Mouse (Mus musculus): ENCODE data around the gene Paqr7.

The Paqr7 gene

GRCm38 (mm10) chr4:134503686-134504357 lies 7.3 kb downstream of the Paqr7 start:
- no peak for DNase-seq (ENCODE audit: low spot score)

GRCm38 (mm10) chr4:134505303-134505789 lies 8.8 kb downstream of the Paqr7 start:
- no peak for DNase-seq (ENCODE audit: low spot score)

GRCm38 (mm10) chr4:134505966-134506594 lies 9.6 kb downstream of the Paqr7 start:
- no peak for DNase-seq (ENCODE audit: low spot score)

DNA sequence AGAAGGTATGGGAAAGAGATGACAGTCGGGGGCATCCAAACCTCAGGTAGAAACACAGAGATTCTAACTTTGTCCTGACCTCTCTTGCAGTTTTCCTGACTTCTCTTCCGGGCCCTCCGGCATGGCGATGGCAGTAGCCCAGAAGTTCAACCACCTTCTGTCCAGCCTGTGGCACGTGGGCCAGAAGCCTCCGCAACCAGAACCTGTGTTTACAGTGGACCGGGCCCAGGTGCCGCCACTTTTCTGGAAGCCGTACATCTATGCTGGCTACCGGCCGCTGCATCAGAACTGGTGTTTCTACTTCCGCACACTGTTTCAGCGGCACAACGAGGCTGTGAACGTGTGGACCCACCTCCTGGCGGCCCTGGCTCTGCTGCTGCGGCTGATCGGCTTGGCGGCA lies 10.2 kb downstream of the Paqr7 start:
- no peak for DNase-seq (ENCODE audit: low spot score)

DNA sequence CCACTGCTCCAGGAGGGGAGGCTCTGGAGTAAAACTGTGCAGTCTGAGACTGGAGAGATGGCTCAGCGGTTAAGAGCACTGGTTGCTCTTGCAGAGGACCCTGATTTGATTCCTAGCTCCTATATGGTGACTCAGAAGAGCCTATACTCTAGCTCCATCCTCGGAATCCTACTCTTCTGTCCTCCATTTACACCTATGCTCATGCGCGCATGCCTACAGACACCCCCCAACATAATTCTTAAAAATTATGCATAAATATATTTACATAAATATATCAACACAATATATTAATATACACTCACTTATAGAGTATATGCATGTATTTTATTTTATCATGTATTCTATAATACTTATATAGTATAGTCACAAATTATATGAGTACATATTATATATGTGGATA lies 13.9 kb downstream of the Paqr7 start:
- DNase-seq (ENCODE audit: low spot score): no peak

GRCm38 (mm10) chr4:134510845-134511411 lies 14.4 kb downstream of the Paqr7 start, which contains the start of gene Aunip:
Gene Aunip, plus strand, starts transcription at chr4:134510999.
- DNase-seq (ENCODE audit: low spot score): peak; percentile 83

DNA sequence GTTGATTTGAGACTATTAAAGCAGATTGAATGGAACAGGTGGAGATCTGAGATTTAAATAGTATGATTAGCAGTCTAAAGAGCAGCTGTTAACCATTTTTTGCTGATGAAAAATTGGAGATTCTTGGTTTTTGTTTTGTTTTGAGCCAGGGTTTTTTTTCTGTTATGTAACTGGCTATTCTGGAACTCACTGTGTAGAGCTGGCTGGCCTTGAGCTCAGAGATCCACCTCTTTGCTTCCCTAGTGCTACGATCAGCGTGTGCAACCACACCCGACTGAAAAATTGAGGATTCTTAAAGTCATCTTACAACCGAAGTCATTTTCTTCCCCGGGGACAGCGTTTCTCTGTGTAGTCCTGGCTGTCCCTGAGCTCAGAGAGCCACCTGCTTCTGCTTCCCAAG lies 15.2 kb downstream of the Paqr7 start:
- DNase-seq (ENCODE audit: low spot score): no peak

GRCm38 (mm10) chr4:134512798-134513197 lies 16.3 kb downstream of the Paqr7 start:
- no peak for DNase-seq (ENCODE audit: low spot score)

DNA sequence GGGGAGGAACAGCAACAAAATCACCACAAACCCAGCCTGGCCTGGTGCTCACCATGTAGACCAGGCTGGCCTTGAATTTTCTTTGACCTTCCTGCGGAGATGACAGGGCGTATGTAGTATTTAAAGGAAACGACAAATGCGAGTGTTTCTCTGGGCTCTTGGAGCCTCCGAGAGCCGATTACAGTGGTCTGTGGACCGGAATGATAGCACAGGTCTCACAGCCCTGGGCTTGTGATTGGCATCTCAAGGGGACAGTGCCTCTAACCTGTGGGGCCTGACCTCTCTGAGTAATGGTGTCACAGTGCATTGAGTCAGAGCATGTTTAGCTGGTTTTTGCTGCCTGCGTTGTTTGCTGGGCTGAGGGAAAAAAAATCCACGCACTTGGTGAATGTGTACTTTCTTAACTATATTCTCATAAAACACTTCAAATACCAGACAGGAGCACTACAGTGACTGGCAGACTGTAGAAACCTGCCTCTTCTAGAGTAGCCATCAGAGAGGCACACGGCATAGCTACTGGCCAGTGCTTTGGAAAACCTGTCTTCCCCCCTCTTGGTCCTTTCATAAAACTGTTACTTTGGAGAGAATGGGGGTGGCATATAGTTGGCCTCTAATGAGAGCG lies 17.9 kb downstream of the Paqr7 start:
- DNase-seq (ENCODE audit: low spot score): no peak

DNA sequence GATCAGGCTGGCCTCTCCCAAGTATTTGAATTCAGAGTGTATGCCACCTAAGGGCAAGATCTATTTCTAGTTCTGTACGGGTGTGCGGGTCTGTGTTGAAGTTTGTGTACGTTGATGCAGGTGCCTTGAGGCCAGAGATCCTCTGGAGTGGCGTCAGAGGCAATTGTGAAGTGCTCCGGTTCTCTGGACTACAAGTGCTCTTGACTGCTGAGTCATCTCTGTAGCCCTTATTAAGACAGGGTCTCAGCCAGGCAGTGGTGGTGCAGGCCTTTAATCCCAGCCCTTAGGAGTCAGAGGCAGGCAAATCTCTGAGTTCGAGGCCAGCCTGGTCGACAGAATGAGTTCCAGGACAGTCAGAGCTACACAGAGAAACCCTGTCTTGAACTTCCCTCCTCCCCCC lies 19.1 kb downstream of the Paqr7 start:
- DNase-seq (ENCODE audit: low spot score): no peak

DNA sequence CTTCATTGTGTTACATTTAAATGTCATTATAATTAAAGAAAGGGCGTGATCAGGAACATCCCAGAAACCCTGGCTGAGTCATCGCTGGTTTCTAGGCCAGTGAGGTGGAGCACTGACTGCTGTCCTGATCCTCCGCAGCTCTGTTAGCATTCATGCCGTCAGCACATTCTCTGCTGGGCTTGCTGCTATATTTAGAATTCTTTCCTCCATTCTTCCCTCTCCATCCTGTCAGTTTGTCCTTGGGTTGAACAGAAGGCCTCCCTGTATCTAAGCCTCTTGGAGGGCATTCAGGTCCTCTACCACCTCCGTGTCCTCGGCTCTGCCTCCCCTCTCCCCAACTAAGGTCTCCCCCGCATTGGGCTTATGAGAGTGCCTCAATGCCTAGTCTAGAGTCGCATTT lies 20.5 kb downstream of the Paqr7 start:
- no peak for DNase-seq (ENCODE audit: low spot score)

- DNase-seq (ENCODE audit: low spot score): no peak
These were observed 21.2 kb downstream of the Paqr7 start for GRCm38 (mm10) chr4:134517719-134518118.

DNA sequence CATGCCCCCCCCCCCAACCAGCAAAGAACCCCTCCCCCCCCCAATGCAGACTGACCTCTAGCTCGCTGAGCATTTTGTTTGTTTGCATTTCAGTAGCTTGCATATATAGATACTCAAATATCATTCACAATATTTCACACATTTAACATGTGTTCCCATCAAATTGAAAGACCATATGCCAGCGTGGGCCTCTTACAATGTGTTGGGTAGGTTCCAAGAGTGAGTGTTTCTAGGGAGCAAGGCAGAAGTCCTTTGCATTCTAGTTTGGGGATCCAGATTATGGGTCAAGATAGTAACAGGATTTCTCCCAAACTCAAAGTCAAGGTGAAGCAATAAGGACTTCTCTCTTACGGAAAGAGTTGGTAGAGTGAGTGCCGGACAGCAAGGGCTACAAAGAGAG lies 22.0 kb downstream of the Paqr7 start:
- DNase-seq (ENCODE audit: low spot score): no peak

- DNase-seq (ENCODE audit: low spot score): no peak
These were observed 22.8 kb downstream of the Paqr7 start for GRCm38 (mm10) chr4:134519281-134519680.

DNA sequence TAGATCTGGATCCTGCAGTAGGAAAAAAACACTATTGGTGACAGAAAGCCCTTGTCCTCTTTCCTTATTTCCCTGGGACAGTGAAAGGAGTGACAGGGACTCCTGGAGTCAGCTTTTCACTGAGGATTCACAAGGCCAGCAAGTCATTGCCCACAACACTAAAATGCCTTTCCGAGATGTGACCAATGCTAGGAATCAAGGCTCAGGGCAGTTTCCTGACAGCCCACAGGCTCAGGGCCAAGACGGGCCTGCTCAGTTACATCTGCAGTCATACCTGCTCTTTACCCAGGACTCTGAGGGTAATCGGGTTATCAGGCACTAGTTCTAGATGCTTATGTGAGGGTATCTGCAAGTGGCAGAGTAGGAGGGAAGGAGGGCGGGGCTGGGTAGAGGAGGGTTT lies 26.9 kb downstream of the Paqr7 start:
- DNase-seq (ENCODE audit: low spot score): no peak

DNA sequence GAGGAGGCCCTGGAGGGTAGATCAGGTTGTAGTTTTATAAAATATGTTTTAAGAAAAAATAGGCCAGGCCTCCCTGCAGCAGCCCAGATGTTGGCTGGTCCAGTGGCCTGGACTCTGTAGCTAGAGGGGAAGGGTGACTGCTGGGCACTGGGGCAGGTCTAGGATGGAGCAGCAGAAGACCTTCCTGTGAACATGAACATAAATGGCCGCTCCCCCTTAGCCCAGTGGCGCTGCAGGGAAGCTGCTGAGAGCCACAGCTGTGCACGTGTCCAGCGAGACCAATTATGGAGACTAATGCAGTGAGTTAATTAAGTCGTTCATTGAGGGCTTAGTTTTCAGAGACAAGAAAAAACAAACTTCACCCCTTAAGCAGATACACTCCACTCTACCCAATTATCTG lies 29.3 kb downstream of the Paqr7 start:
- no peak for DNase-seq (ENCODE audit: low spot score)

GRCm38 (mm10) chr4:134526220-134526619 lies 29.7 kb downstream of the Paqr7 start:
- no peak for DNase-seq (ENCODE audit: low spot score)

DNA sequence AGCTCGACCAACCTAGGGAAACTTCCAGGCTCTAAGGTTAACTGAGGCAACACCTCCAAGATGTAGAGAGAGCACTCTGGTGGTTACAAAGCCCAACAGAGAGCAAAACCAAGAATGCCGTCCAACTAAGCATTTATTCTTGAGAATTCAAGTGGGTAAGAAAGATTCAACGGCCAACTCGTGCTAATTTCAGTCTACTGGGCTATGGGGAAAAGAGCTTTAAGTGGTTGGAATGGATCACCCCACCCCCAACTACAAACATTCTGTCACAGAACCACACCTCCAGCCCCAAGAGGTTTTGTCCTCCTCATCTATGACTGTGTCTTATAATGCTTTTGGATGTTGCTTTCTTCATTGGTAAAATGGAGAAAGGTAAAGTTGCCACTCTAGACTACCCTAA lies 36.4 kb downstream of the Paqr7 start:
- no peak for DNase-seq (ENCODE audit: low spot score)

DNA sequence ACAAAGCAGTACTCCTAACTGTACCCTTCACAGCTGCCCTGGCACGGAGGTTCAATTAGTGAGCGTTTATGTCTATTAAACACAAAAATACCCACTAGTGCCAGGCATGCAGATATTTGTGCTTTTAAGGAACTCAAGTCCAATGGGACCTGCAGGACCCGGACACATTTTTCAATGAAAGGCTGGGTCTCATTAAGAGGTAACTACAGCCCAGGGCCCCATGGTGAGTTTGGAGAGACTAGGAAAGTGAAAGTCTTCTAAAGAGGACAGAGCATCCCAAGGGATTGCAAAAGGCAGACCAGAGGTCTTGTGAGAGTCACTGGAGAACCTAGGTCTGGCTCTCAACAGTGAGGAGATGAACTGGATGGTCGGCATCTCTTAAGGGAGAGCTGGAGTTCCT lies 36.9 kb downstream of the Paqr7 start:
- DNase-seq (ENCODE audit: low spot score): no peak

DNA sequence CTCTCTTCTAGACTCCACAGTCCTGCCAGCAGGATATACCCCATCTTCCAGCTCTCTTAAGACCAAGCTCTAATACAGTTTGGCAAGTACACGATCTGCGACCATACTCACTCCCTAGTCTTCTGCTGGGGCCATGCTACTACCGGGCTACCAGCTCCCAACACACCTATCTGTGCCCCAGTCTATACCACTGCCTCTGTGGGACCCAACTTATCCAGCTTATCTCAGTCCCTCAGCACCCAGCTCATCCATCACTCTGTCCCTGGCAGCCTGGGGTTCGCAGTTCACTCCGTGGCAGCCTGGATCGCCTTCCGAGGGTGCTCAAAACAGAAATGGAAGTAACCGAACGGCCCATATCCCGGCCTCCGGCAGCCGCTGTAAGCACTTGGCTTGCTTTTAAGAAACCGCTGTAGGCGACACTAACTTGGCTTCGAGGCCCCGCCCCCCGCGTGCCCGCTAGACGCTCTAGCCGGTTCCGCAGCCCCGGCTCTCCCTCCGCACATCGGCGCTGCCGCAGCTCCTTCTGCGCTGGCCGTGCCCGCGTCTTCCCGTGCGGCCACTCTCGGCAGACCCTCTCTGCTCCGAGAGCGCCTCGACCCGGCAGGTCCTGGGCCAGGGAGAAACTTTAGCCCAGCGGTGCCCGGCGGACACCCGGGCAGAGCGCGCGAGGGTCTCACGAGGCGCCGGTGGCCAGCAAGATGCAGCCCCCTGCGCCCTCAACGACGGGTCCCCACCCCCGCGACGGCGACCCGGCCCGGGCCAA lies 37.8 kb downstream of the Paqr7 start:
- peak; percentile 69 for DNase-seq (ENCODE audit: low spot score)

- peak; percentile 95 for DNase-seq (ENCODE audit: low spot score)
These were observed 38.7 kb downstream of the Paqr7 start, which contains the start of gene Mtfr1l for GRCm38 (mm10) chr4:134534932-134535786. Gene Mtfr1l, minus strand, starts transcription at chr4:134535387.

Data from adipocyte (in vitro differentiated cells).